Mouse (Mus musculus) liver, embryonic 14.5 days (tissue): ENCODE results near the gene Rab3il1. TPM values are rescaled to one million over a fixed set of nuclear protein-coding genes. Genes with fewer than 3 reads are reported as not detected.

Experiments used
- ATAC-seq: fragments of 200-750 bp; cut with Nextera tagmentation; 2 replicates; pipeline ENCODE4 v1.8.0; 2017; ENCODE audit warnings: moderate number of reproducible peaks, mild to moderate bottlenecking, moderate library complexity; ENCODE audit not compliant: insufficient read depth
- DNase-seq, 3 experiments: peaks; one replicate each; pipeline ENCODE4 v3.0.0-alpha.2; 2012 to 2013; ENCODE audit warnings: low read depth in 3 of 3, low spot score in 3 of 3
- H3K27ac ChIP-seq: fragments of 300-500 bp; sonication (generic); 2 replicates; pipeline ENCODE4 v1.5.1; 2014; ENCODE audit warnings: moderate library complexity, mild to moderate bottlenecking, control low read depth, inconsistent platforms
- H3K27me3 ChIP-seq: fragments of 300-500 bp; sonication (generic); 2 replicates; pipeline ENCODE4 v1.6.1; 2014; ENCODE audit warnings: mild to moderate bottlenecking, low read length, moderate library complexity; ENCODE audit not compliant: control insufficient read depth, insufficient read depth
- H3K36me3 ChIP-seq: fragments of 300-500 bp; sonication (generic); replicated peaks from 2 replicates; pipeline ENCODE4 v1.6.1; 2014; ENCODE audit warnings: low read depth; ENCODE audit not compliant: control insufficient read depth, insufficient read depth
- H3K4me1 ChIP-seq, 2 experiments: fragments of 200-500 bp in 1 of 2; fragments of 300-500 bp in 1 of 2; sonication (generic) in 1 of 2; replicated peaks; 2 replicates each; pipeline ENCODE4 v1.6.1; 2012 to 2014; ENCODE audit warnings: antibody characterized with exemption in 1 of 2, inconsistent platforms in 1 of 2, low read length in 1 of 2; ENCODE audit not compliant: control insufficient read depth in 2 of 2, insufficient read depth in 2 of 2
- H3K4me2 ChIP-seq: fragments of 300-500 bp; sonication (generic); 2 replicates; pipeline ENCODE4 v1.6.1; 2014; ENCODE audit warnings: low read depth, mild to moderate bottlenecking, control low read depth, moderate library complexity
- H3K4me3 ChIP-seq, 2 experiments: fragments of 200-500 bp in 1 of 2; fragments of 300-500 bp in 1 of 2; sonication (generic) in 1 of 2; 2 replicates each; pipeline ENCODE4 v1.5.1; 2012 to 2014; ENCODE audit warnings: low read depth in 2 of 2, low read length in 2 of 2, mild to moderate bottlenecking in 2 of 2, control low read depth in 1 of 2, inconsistent platforms in 1 of 2, moderate library complexity in 1 of 2; ENCODE audit not compliant: insufficient read depth in 1 of 2
- H3K9ac ChIP-seq: fragments of 300-500 bp; sonication (generic); replicated peaks from 2 replicates; pipeline ENCODE4 v1.6.1; 2014; ENCODE audit warnings: mild to moderate bottlenecking, control low read depth, moderate library complexity
- H3K9me3 ChIP-seq: fragments of 300-500 bp; sonication (generic); 2 replicates; pipeline ENCODE4 v1.6.1; 2016; ENCODE audit warnings: low read length, mixed read lengths; ENCODE audit not compliant: control insufficient read depth
- CTCF ChIP-seq: IDR thresholded peaks from 2 replicates; pipeline ENCODE4 v1.5.1; 2016; ENCODE audit warnings: antibody characterized with exemption, low read depth, control low read depth
- EP300 ChIP-seq: IDR thresholded peaks from 2 replicates; pipeline ENCODE4 v1.6.1; 2016; ENCODE audit warnings: antibody characterized with exemption, low read depth
- WGBS: fragments of 180-500 bp; shearing (Covaris S2); extraction: QIAGEN DNeasy Blood & Tissue Kit; methylation state at CpG from one replicate; pipeline ENCODE4 v1.1.7; 2014; ENCODE audit not compliant: insufficient replicate concordance; 5-methylcytosine and 5-hydroxymethylcytosine counted together
- polyA plus RNA-seq, 2 experiments: library from polyadenylated mRNA; depleted of rRNA in 1 of 2; stranded (reverse) in 1 of 2; unstranded in 1 of 2; fragments of >200 nt; fragmentation: Nextera tagmentation in 1 of 2; extraction: Ambion mirVana in 1 of 2; gene quantifications; 2 replicates each; pipeline versions ENCODE4 v1.2.1 to v1.2.3; 2012 to 2014

The Rab3il1 gene
- polyA plus RNA-seq, 2 experiments, result 122 to 240 TPM

DNA sequence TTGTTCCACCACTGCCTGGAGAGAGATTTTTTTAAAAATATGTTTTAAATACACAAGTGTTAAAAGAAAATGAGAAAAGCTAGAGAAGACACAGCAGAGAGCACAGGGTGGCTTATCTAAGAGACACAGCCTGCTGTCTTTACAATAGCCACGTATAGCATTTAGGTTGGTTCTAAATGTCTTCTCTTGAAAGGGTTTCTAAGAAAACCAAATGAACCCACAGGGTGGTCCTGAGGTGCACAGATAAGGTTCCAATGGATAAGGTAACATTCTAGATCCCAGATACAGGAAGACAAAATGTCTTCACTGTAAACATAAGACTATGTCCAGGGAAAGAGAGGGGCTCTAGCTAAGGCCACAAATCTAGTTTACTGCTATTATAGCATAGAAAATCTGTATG, 46.0 kb upstream of the Rab3il1 start:
- peak; percentile 70; the same call in 1 of the 2 replicates for ATAC-seq
- Histone ChIP-seq H3K9ac (no peak overlapping the region), H3K4me3 (no peak overlapping the region)

DNA sequence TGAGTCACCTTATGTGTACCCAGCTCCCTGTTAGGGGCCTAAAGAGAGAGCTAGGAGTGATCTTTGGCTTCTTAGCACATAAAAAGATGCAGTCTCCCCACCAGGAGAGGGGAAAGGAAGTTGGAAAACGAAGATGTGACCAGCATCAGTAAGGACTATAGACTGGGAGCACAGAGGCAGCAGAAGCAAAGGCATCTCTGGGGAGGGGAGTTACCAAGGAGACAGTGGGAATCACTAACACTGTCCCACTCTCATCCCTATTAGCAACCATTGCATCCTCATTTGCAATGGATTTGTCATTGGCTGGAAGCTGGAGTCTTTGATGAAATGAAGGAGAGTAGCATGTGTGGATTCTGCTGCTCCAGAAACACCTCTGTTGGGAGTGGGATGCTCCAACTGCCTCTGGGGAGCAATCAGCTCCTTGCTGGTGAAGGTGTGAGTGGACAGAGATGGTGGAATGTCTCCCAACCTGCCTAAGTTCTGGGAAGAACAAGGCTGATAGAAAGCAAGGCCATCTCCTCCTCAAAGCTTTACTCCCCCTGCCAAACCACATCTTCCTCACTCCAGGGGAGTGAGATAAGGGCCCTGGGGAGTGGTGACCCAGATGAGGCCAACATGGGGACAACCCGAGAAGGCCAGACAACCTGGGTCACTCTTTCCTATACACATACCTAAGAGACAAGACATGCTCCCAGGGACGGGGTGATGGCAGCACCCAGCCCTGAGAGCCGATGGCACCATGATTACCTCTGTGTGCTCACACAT, 44.7 kb upstream of the Rab3il1 start:
- TF ChIP-seq EP300 (no peak), CTCF (no peak)
- no peak overlapping the region for H3K4me2 ChIP-seq
- ATAC-seq (no peak), DNase-seq (no peak)
- no peak overlapping the region; the same call in 1 of the 2 replicates for H3K9ac ChIP-seq
- 47% methylated on average over 4 of the region's 4 CpGs for WGBS
- no peaks in the 10 kb centered on the region for H3K36me3 ChIP-seq
- H3K4me1 ChIP-seq, result peaks cover 35 to 48% of the 10 kb centered on the region in 2 experiments
- H3K27ac ChIP-seq, result no peak overlapping the region
- no peaks in the 10 kb centered on the region for H3K27me3 ChIP-seq
- H3K9me3 ChIP-seq, result no peaks in the 10 kb centered on the region
- H3K4me3 ChIP-seq, result no peak overlapping the region

More for the DNA sequence above, 46.0 kb upstream of the Rab3il1 start:
- Histone ChIP-seq H3K27me3 (no peaks in the 10 kb centered on the region), H3K36me3 (no peaks in the 10 kb centered on the region), H3K27ac (peak overlapping the region; percentile 72), H3K4me1 (peaks cover 35 to 48% of the 10 kb centered on the region in 2 experiments), H3K9me3 (no peaks in the 10 kb centered on the region), H3K4me2 (peak overlapping the region; percentile 42)
- no peak for DNase-seq
- WGBS, result 8% methylated on average over 1 of the region's 1 CpGs
- TF ChIP-seq CTCF (no peak), EP300 (peak; percentile 51)

DNA sequence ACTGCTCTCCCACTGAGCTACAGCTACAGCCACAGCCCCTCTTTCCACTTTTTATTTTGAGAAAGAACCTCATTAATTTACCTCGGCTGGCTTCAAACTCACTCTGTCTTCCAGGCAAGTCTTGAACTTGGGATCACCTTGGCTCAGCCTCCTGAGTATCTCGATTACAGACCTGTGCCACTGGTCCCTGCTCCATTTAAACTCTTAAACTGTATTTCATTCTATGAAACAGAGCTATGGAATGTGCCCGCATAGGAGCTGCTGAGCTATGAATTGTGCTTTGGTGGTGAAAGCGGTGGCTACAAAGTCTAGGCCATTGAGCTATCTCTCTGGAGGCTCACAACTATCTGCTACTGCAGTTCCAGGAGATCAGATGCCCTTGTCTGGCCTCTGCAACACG, 43.5 kb upstream of the Rab3il1 start:
- 69% methylated on average over 5 of the region's 5 CpGs for WGBS
- no peaks in the 10 kb centered on the region for H3K36me3 ChIP-seq
- peaks cover 35 to 47% of the 10 kb centered on the region in 2 experiments for H3K4me1 ChIP-seq
- no peaks in the 10 kb centered on the region for H3K27me3 ChIP-seq
- DNase-seq, result no peak
- no peak for ATAC-seq
- no peaks in the 10 kb centered on the region for H3K9me3 ChIP-seq
- no peak overlapping the region for H3K27ac ChIP-seq
- H3K4me2 ChIP-seq, result no peak overlapping the region
- H3K4me3 ChIP-seq, result no peak overlapping the region
- TF ChIP-seq EP300, result no peak
- TF ChIP-seq CTCF, result no peak
- H3K9ac ChIP-seq, result no peak overlapping the region

DNA sequence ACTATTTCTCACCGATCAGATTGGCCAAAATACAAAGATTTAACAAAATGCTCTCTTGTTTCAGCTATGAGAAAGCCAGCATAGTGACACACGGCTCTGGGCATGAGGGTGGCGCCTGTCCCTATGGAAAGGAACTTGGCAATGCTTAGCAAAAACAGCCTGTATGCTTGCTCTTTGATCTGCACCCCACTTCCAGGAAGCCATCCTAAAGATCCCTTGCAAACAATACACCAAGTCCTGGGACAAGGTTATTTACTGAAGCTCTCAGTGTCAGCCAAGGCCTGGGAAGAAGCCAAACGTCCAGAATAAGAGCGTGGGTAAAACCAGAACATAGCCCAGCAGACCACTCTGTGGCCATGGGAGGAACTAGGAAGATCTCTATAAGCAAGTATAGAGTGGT, 40.7 kb upstream of the Rab3il1 start:
- Histone ChIP-seq H3K4me3 (no peak overlapping the region), H3K9me3 (no peaks in the 10 kb centered on the region), H3K36me3 (no peaks in the 10 kb centered on the region), H3K4me2 (no peak overlapping the region), H3K4me1 (peaks cover 21 to 39% of the 10 kb centered on the region in 2 experiments), H3K9ac (no peak overlapping the region), H3K27me3 (no peaks in the 10 kb centered on the region), H3K27ac (no peak overlapping the region)
- DNase-seq (no peak), ATAC-seq (no peak)
- 63% methylated on average over 5 of the region's 5 CpGs for WGBS
- no peak for TF ChIP-seq EP300
- TF ChIP-seq CTCF, result no peak

DNA sequence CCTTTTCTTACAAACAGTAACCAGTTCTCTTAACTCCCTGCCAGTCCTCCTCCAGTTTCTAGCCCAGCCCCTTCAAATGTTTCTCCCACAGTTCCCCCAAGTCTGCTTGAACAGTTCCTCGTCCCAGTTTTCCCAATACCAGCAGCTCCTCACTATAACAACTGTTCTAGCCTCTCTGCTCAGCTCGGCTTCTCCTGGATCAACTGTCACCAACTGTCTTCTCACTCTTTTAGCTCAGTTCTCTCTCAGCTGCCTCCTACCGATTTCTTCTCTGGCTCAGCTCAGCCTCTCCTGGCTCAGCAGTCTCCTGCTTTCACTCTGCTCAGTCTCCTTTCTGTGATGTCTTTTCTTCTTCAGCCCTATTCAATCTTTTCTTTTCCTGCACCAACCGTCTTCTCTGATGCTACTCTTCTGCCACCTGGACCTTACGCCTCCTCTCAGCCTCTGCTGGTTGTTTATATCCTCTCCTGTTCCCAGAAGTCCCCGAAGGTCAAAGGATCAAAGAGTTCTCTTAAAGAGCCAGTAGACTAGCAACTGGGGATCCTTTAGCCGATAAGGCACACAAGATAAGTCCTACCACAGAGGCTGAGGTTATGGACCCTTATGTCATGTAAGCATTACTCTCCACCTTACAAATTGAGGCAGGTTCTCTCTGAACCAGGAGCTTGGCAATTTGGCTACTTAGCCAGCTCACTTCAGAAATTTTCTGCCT, 37.1 kb upstream of the Rab3il1 start:
- H3K9me3 ChIP-seq, result no peaks in the 10 kb centered on the region
- no peak overlapping the region for H3K27ac ChIP-seq
- DNase-seq (no peak), ATAC-seq (no peak)
- H3K4me2 ChIP-seq, result peak overlapping the region; percentile 21
- H3K9ac ChIP-seq, result no peak overlapping the region
- no peak overlapping the region for H3K4me3 ChIP-seq
- peaks cover 4 to 16% of the 10 kb centered on the region in 2 experiments; a peak in 3 of 4 replicates for H3K4me1 ChIP-seq
- no peak for TF ChIP-seq EP300
- no peak for TF ChIP-seq CTCF
- 19% methylated on average over 7 of the region's 7 CpGs for WGBS
- H3K27me3 ChIP-seq, result no peaks in the 10 kb centered on the region
- no peaks in the 10 kb centered on the region for H3K36me3 ChIP-seq
